Mouse (Mus musculus): ENCODE results near the gene Nsf.

DNA sequence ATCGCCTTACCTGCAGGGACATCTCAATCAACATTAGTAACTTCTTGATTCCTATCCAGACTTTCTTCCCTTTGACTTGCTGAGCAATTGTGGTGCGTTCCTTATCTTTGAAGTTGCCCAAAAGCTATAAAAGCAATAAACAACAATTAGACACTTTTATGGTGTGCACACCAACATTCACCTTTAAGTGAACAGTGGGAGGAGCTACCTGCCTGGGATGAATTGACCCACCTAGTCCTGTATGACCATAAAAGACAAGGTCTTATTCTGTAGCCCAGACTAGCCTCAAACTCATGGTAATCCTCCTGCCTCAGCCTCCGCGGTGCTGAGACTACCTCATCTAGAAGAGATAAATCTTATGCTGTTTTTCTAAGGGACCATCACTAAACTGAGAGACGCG, 126.7 kb downstream of the Nsf start:
- TF ChIP-seq POLR2A (IDR thresholded peaks at IDR 0.05; ENCODE audit: control insufficient read depth, low read depth, low read length) (no peak), CTCF (IDR thresholded peaks at IDR 0.05; ENCODE audit: control insufficient read depth, insufficient read depth, insufficient replicate concordance, low read depth, low read length) (no peak)

Measured in testis, adult 2 months (tissue).